ENCODE assay signal across 18 mouse cellular contexts in the genomic region with DNA sequence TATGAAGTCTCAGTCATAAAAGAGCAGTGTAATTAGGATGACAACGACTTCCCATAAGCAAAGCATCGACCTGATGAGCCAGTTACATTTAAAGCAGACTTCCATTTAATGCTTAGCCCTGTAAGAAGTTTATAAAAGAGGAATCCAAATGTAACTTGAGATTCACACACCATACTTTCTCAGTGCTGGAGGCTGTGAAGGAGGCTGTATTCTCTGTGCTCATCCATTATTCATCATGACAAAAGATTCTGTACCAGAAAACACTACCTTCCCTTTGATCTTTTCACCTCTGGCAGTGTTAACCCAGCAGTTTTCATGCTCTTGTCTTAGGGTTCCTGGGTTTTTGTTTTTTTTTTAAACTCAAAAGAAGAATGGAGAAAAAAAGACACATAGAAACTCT.
"Had no signal": no experiment of that assay in that cellular context is flagged by ENCODE, and none has a peak within 500 bp of the region (broad histone marks: within the 10 kb centered on the region; RNA-seq: fewer than 3 reads in every experiment).

No protein-coding gene starts in this region.

- DNase-seq: lung, adult 18-20 months; lung, embryonic 14.5 days; lung, postnatal 10 days; lung, postnatal 4 days; retina, postnatal 1 day; right cerebral cortex, adult 18-20 months; right cerebral cortex, postnatal 25 days; right cerebral cortex, postnatal 4 days; spleen, adult 18-20 months; thymus, adult 18-20 months; thymus, postnatal 14 days; thymus, postnatal 36 days had no signal

- H3K9me3 ChIP-seq: midbrain, embryonic 10.5 days; midbrain, embryonic 15.5 days; neural tube, embryonic 13.5 days; neural tube, embryonic 15.5 days had no signal

- H3K36me3 ChIP-seq: midbrain, embryonic 10.5 days; midbrain, embryonic 15.5 days; neural tube, embryonic 13.5 days; neural tube, embryonic 15.5 days had no signal

- H3K4me3 ChIP-seq: midbrain, embryonic 10.5 days; midbrain, embryonic 15.5 days; myocyte; neural tube, embryonic 13.5 days; neural tube, embryonic 15.5 days had no signal

- H3K9ac ChIP-seq: liver, embryonic 14.5 days; lung, embryonic 14.5 days; midbrain, embryonic 15.5 days; neural tube, embryonic 13.5 days; neural tube, embryonic 15.5 days had no signal

- H3K27ac ChIP-seq: liver, embryonic 14.5 days; midbrain, embryonic 10.5 days; midbrain, embryonic 15.5 days; neural tube, embryonic 13.5 days; neural tube, embryonic 15.5 days had no signal

- H3K4me1 ChIP-seq: midbrain, embryonic 10.5 days; midbrain, embryonic 15.5 days; neural tube, embryonic 13.5 days; neural tube, embryonic 15.5 days had no signal

- ATAC-seq: midbrain, embryonic 15.5 days had no signal

- H3K4me2 ChIP-seq: lung, embryonic 14.5 days; midbrain, embryonic 15.5 days; neural tube, embryonic 13.5 days; neural tube, embryonic 15.5 days had no signal

- H3K27me3 ChIP-seq: midbrain, embryonic 15.5 days; neural tube, embryonic 13.5 days; neural tube, embryonic 15.5 days had no signal
